Mouse (Mus musculus): Measurements from ENCODE around the gene Flrt2.

The Flrt2 gene

GRCm38 (mm10) chr12:95737571-95737970, 45.5 kb downstream of the Flrt2 start:
- DNase-seq = no peak

- DNase-seq = no peak
These were observed 46.0 kb downstream of the Flrt2 start for GRCm38 (mm10) chr12:95738031-95738430.

- DNase-seq = no peak
These were observed 46.6 kb downstream of the Flrt2 start for GRCm38 (mm10) chr12:95738491-95739135.

- DNase-seq = no peak
These were observed 47.7 kb downstream of the Flrt2 start for GRCm38 (mm10) chr12:95739739-95740138.

- no peak for DNase-seq
These were observed 49.3 kb downstream of the Flrt2 start for GRCm38 (mm10) chr12:95741296-95741695.

- DNase-seq = no peak
These were observed 52.3 kb downstream of the Flrt2 start for GRCm38 (mm10) chr12:95744307-95744706.

- DNase-seq = no peak
These were observed 55.0 kb downstream of the Flrt2 start for GRCm38 (mm10) chr12:95746856-95747579.

GRCm38 (mm10) chr12:95748760-95749159, 56.7 kb downstream of the Flrt2 start:
- no peak for DNase-seq

- no peak for DNase-seq
These were observed 57.2 kb downstream of the Flrt2 start for GRCm38 (mm10) chr12:95749248-95749647.

- DNase-seq = no peak
These were observed 67.3 kb downstream of the Flrt2 start for GRCm38 (mm10) chr12:95759212-95759746.

GRCm38 (mm10) chr12:95765255-95765654, 73.2 kb downstream of the Flrt2 start:
- DNase-seq = no peak

GRCm38 (mm10) chr12:95769041-95769440, 77.0 kb downstream of the Flrt2 start:
- DNase-seq = no peak

GRCm38 (mm10) chr12:95770251-95770650, 78.2 kb downstream of the Flrt2 start:
- no peak for DNase-seq

GRCm38 (mm10) chr12:95790146-95790545, 98.1 kb downstream of the Flrt2 start:
- no peak for DNase-seq

- no peak for DNase-seq
These were observed 124.6 kb downstream of the Flrt2 start for GRCm38 (mm10) chr12:95816660-95817059.

Data from cerebellum, postnatal 25 days (tissue).